13 mouse cellular contexts compared by ENCODE assay signal in genomic region chr8:114673416-114673815, GRCm38 (mm10).
"Had no signal": no experiment of that assay in that cellular context is flagged by ENCODE, and none has a peak within 500 bp of the region (broad histone marks: within the 10 kb centered on the region; RNA-seq: fewer than 3 reads in every experiment).

No protein-coding gene starts in this region.

- H3K27ac ChIP-seq: limb, embryonic 15.5 days; liver, embryonic 12.5 days; midbrain, embryonic 10.5 days; neural tube, embryonic 15.5 days; stomach, embryonic 15.5 days had no signal

- H3K4me1 ChIP-seq: liver, embryonic 12.5 days had no signal

- DNase-seq: kidney, postnatal 10 days; lung, embryonic 14.5 days; lung, postnatal 10 days; lung, postnatal 4 days; midbrain, embryonic 14.5 days; right cerebral cortex, postnatal 4 days; thymus, postnatal 36 days had no signal

- H3K27me3 ChIP-seq: limb, embryonic 15.5 days; liver, embryonic 12.5 days; neural tube, embryonic 15.5 days; stomach, embryonic 15.5 days had no signal

- H3K9me3 ChIP-seq: limb, embryonic 15.5 days; liver, embryonic 12.5 days; midbrain, embryonic 10.5 days; neural tube, embryonic 15.5 days; stomach, embryonic 15.5 days had no signal

- H3K4me3 ChIP-seq: limb, embryonic 15.5 days; liver, embryonic 12.5 days; midbrain, embryonic 10.5 days; myocyte; neural tube, embryonic 15.5 days; stomach, embryonic 15.5 days had no signal

- H3K36me3 ChIP-seq: limb, embryonic 15.5 days; liver, embryonic 12.5 days; midbrain, embryonic 10.5 days; neural tube, embryonic 15.5 days; stomach, embryonic 15.5 days had no signal
